Mouse (Mus musculus) hindbrain, embryonic 10.5 days (tissue): ENCODE measurements around the gene Tekt5. TPM values are rescaled to one million over a fixed set of nuclear protein-coding genes. Genes with fewer than 3 reads are reported as not detected.

Experiments used
- DNase-seq: peaks from one replicate; pipeline ENCODE4 v3.0.0-alpha.2; 2017; ENCODE audit warnings: low spot score
- H3K27ac ChIP-seq: fragments of 300-500 bp; sonication (generic); 2 replicates; pipeline ENCODE4 v1.5.1; 2016; ENCODE audit warnings: mild to moderate bottlenecking, moderate library complexity
- H3K27me3 ChIP-seq: fragments of 300-500 bp; sonication (generic); 2 replicates; pipeline ENCODE4 v1.6.1; 2016; ENCODE audit warnings: mild to moderate bottlenecking; ENCODE audit not compliant: poor library complexity, insufficient read depth, severe bottlenecking
- H3K36me3 ChIP-seq: fragments of 300-500 bp; sonication (generic); 2 replicates; pipeline ENCODE4 v1.6.1; 2016; ENCODE audit warnings: mild to moderate bottlenecking, moderate library complexity
- H3K4me1 ChIP-seq: fragments of 300-500 bp; sonication (generic); replicated peaks from 2 replicates; pipeline ENCODE4 v1.6.1; 2016; ENCODE audit warnings: mild to moderate bottlenecking
- H3K4me3 ChIP-seq: fragments of 300-500 bp; sonication (generic); 2 replicates; pipeline ENCODE4 v1.5.1; 2016; ENCODE audit warnings: mild to moderate bottlenecking, moderate library complexity
- H3K9me3 ChIP-seq: fragments of 300-500 bp; sonication (generic); 2 replicates; pipeline ENCODE4 v1.6.1; 2016; ENCODE audit warnings: mild to moderate bottlenecking, moderate library complexity
- WGBS: fragments of 180-500 bp; shearing (Covaris S2); methylation state at CpG from one replicate; pipeline ENCODE4 v1.1.7; 2016; 5-methylcytosine and 5-hydroxymethylcytosine counted together
- polyA plus RNA-seq: library from polyadenylated mRNA; unstranded; fragments of >200 nt; fragmentation: Nextera tagmentation; extraction: Ambion mirVana; gene quantifications from 2 replicates; pipeline ENCODE4 v1.2.1, GENCODE M21; 2016

The Tekt5 gene
- polyA plus RNA-seq, 1 experiment from 2014 or later, result 0.16 TPM

DNA sequence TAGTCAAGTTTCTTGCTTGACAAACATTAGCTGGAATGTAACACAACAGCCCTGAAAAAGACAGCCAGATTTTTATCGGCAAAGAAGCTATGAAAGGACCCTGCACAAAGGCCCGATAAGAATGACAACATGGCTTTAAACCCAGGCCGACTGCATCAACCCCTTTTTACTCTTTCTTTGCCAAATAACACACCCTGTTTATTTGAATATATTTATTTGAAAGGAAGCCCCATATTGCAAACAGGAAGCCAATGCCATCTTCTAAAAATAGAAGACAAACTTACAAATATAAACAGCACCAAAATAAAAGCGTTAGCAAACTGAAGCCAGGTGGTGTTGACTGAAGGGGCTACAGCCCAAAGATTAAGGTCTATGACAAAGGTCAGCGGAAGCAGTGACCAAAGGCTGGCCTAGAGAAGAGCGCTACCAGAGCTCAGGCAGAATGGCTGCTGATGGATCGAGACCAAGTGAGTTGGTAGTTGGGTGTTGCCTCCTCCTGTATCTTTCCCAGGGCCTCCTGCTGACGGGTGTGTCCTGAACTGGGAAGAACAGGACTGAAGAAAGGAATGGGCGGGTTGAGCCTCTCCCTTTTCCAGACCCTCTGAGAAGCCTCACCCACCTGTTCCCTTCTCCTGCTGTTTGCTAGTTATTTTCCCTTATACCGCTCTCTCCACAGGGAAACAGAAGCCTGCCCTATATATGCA lies 78.6 kb downstream of the Tekt5 start:
- DNase-seq, result no peak
- Histone ChIP-seq H3K27me3 (peaks cover 34% of the 10 kb centered on the region), H3K4me3 (no peak overlapping the region), H3K4me1 (peaks cover 12% of the 10 kb centered on the region), H3K36me3 (no peaks in the 10 kb centered on the region), H3K9me3 (no peaks in the 10 kb centered on the region), H3K27ac (no peak overlapping the region)
- WGBS, result 84% methylated on average over 10 of the region's 10 CpGs

DNA sequence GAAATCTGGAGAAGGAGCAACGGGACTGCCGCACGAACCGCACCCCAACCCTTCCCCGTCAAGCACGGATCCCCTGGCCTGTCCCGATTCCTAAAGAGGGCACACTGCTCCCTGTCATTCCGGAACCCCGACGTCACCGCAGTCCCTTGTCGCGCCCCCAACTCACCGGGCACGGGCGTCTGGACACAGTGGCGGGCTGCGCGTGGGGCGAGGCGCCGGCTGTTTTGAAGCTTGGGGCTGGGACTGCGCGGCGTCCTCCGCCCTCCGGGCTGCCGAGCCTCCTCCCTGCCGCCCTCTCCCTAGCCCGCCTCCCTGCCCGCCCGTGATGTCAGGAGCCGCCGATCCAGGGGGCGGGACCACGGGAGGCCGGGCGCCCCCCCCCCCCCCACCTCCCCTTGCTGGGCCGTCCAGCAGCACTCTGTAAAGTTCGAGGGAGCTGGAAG lies 81.6 kb downstream of the Tekt5 start, which contains the start of gene Emp2:
TSS of gene Emp2 (minus strand) at position 323 of the 443 bp plus-strand sequence.
- Histone ChIP-seq H3K9me3 (no peaks in the 10 kb centered on the region), H3K27me3 (peaks cover 37% of the 10 kb centered on the region), H3K4me3 (peak within 1 kb of the TSS; percentile 63), H3K4me1 (peaks cover 12% of the 10 kb centered on the region), H3K36me3 (no peaks in the 10 kb centered on the region), H3K27ac (peak within 1 kb of the TSS; percentile 72)
- under 1% methylated on average over 40 of the region's 40 CpGs for WGBS
- peak; percentile 63 for DNase-seq

DNA sequence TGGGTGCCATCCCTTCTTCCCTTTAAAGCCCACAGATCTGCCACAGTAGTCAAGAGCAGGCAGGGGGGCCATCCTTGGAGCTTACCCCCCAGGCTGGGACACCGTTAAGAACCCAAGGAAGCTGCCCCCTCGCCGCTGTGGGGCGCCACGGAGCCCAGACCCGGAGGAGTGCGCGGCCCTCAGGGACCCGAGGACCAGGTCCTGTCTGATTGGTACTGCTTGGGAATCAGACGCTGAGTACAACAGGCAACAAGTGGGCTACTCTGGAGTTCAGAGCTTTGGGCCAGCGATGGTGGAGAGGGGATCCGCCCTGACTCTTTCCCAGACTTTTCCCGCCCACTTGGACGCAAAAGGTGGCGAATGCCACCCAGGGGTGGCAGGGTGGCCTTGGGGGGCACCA lies 82.1 kb downstream of the Tekt5 start:
- 3% methylated on average over 15 of the region's 15 CpGs for WGBS
- Histone ChIP-seq H3K4me1 (peaks cover 12% of the 10 kb centered on the region), H3K4me3 (peak overlapping the region; percentile 63), H3K36me3 (no peaks in the 10 kb centered on the region), H3K9me3 (no peaks in the 10 kb centered on the region), H3K27me3 (peaks cover 37% of the 10 kb centered on the region), H3K27ac (peak overlapping the region; percentile 72; the same call in 1 of the 2 replicates)
- DNase-seq, result no peak

DNA sequence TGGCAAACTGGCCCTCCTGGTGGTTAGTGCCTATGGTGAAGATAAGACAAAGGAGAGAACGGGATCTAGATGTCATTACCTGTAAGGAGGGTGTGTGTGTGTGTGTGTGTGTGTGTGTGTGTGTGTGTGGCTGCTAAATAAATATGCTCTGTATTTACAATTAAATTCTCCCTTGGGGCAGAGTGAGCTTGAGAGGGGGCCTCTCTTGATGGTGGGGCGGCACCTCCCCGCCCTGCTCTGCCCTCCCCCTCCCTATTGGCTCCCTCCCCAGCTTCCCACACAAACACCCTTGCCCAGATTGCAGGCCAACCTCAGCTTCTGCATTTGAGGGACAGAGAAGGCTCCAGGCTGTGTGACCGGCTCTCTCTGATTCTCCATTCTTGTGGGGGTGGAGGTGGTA lies 83.3 kb downstream of the Tekt5 start:
- DNase-seq, result no peak
- no peaks in the 10 kb centered on the region for H3K9me3 ChIP-seq
- WGBS, result 82% methylated on average over 4 of the region's 4 CpGs
- peaks cover 37% of the 10 kb centered on the region for H3K27me3 ChIP-seq
- no peaks in the 10 kb centered on the region for H3K36me3 ChIP-seq
- no peak overlapping the region for H3K4me3 ChIP-seq
- peaks cover 12% of the 10 kb centered on the region for H3K4me1 ChIP-seq
- H3K27ac ChIP-seq, result no peak overlapping the region

DNA sequence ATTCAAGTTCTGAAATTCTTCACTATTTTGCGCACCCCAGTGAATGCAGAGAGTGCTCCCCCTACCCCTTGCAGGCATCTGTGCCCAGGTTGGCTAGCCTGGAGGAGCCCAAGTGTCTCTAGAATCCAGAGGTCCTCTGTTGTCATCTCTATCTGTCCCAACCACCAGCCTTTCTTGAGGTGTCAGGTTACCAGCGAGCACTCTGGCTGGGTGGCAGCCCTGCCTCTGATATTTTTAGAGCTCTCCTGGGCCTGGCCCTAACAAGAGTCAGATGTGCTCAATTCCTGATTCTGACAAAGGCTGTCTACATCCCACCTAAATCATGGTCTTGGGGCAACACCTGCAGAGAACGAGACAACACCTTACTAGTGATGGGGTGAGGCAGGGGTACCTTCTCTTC lies 84.2 kb downstream of the Tekt5 start:
- peaks cover 37% of the 10 kb centered on the region for H3K27me3 ChIP-seq
- no peak for DNase-seq
- no peak overlapping the region for H3K27ac ChIP-seq
- H3K36me3 ChIP-seq, result no peaks in the 10 kb centered on the region
- no peak overlapping the region for H3K4me3 ChIP-seq
- H3K4me1 ChIP-seq, result peaks cover 12% of the 10 kb centered on the region
- no peaks in the 10 kb centered on the region for H3K9me3 ChIP-seq
- WGBS, result 56% methylated on average over 3 of the region's 3 CpGs

DNA sequence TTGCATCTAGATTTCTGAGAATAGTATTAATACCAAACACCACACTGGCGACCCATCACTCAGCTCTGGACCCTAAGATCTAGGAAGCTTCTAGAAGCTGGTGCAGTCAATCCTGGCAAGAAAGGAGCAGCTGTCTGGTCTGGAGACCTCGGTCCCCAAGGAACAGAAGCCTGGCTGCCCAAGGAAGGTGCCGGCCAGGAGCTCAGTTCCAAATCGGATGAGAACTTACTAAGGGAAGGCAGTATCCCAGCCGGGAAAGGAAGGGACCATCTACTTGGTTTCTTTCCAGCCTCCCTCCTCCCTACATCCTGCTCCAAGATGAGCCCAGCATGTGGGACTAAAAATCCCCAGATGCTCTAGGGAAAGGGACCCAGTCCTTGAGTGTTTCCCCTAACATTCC lies 84.8 kb downstream of the Tekt5 start:
- Histone ChIP-seq H3K9me3 (no peaks in the 10 kb centered on the region), H3K27ac (no peak overlapping the region), H3K4me3 (no peak overlapping the region), H3K4me1 (peaks cover 12% of the 10 kb centered on the region), H3K36me3 (no peaks in the 10 kb centered on the region), H3K27me3 (peaks cover 37% of the 10 kb centered on the region)
- 86% methylated on average over 5 of the region's 5 CpGs for WGBS
- DNase-seq, result no peak

Other genes starting within 250 kb of the Tekt5 start
- gene Rpl39l, start 225.3 kb downstream of the Tekt5 start, polyA plus RNA-seq, result 0.20 and 0.55 TPM in 2 replicates
- 0.95 and 1.2 TPM in 2 replicates for gene Atf7ip2, start 202.8 kb downstream of the Tekt5 start, polyA plus RNA-seq
- gene Emp2, start 81.5 kb downstream of the Tekt5 start, polyA plus RNA-seq, result 3.2 and 3.6 TPM in 2 replicates
- 73.5 and 77.1 TPM in 2 replicates for gene Nubp1, start 16.5 kb upstream of the Tekt5 start, polyA plus RNA-seq
- 19.6 and 24.9 TPM in 2 replicates for gene Tvp23a, start 51.9 kb upstream of the Tekt5 start, polyA plus RNA-seq
- 0.15 and 0.16 TPM in 2 replicates for gene Ciita, start 84.6 kb upstream of the Tekt5 start, polyA plus RNA-seq
- gene Dexi, start 147.6 kb upstream of the Tekt5 start, polyA plus RNA-seq, result 14.9 and 22.1 TPM in 2 replicates
- 34.5 and 35.0 TPM in 2 replicates for gene Clec16a, start 149.8 kb upstream of the Tekt5 start, polyA plus RNA-seq